Mouse (Mus musculus): ENCODE measurements around the gene Slc31a1.

DNA sequence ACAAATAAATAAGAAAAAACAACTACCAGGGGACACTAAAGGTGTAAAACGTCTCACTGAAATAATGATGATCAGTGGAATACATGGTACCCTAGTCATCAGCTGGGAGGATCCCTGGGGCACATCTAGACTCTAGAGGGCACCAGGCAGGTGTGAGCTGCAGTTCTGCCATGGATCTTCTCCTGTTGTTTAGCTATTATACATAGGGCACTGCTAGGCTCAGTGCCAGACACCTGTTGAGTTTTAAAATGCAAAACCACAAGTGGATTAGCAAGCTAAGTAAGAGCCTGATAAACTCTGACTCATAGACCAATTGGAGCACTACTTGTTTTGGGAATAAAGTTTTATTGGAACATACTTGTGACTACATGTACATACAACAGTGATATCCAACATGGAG is 42.2 kb upstream of the Slc31a1 start:
- no peak for TF ChIP-seq CTCF (IDR thresholded peaks at IDR 0.05)
- TF ChIP-seq POLR2A (IDR thresholded peaks at IDR 0.05; ENCODE audit: insufficient read depth, low read depth, low read length), result no peak

Data from heart, adult 2 months (tissue).